Comparison of ENCODE assay signal across 8 mouse cellular contexts in genomic region chr5:64505835-64506600, GRCm38 (mm10).
A peak's percentile ranks its signal among the peaks of the same experiment; 100 is the strongest.
DNase-seq lines count a peak whose midpoint lies in the region; ATAC-seq lines count a peak whose summit lies in the region.

No protein-coding gene starts in this region.

- no peaks in the 10 kb centered on the region for H3K27me3 ChIP-seq in embryonic facial prominence, embryonic 14.5 days (replicated peaks; ENCODE audit: control insufficient read depth, insufficient read depth, low read length)
- H3K27me3 ChIP-seq in kidney, embryonic 14.5 days (ENCODE audit: control insufficient read depth, insufficient read depth, low read length), result no peaks in the 10 kb centered on the region

- peaks cover 21% of the 10 kb centered on the region for H3K4me1 ChIP-seq in embryonic facial prominence, embryonic 14.5 days (ENCODE audit: control insufficient read depth, insufficient read depth, low read length)
- H3K4me1 ChIP-seq in kidney, embryonic 14.5 days (ENCODE audit: control insufficient read depth, insufficient read depth, low read length), result peaks cover 27% of the 10 kb centered on the region

- peak; percentile 78 for DNase-seq in 416B (ENCODE audit: low read depth)
- peak; percentile 74 to 78 for DNase-seq in adrenal gland, postnatal 4 days (ENCODE audit: low spot score in 2 of 2)
- peak; percentile 79 for DNase-seq in embryonic facial prominence, embryonic 14.5 days (ENCODE audit: low spot score)
- peak; percentile 77 to 85 for DNase-seq in heart, adult 9 months (ENCODE audit: low spot score in 2 of 2)
- peak; percentile 91 for DNase-seq in liver
- DNase-seq in spleen, postnatal 36 days (ENCODE audit: low spot score in 2 of 2), result peak; percentile 83 to 88

- ATAC-seq in embryonic facial prominence, embryonic 14.5 days (ENCODE audit: low read depth), result peak; percentile 56
- ATAC-seq in kidney, embryonic 14.5 days (ENCODE audit: low FRiP score, low TSS enrichment), result peak; percentile 65
- ATAC-seq in monocyte, adult 5-6 weeks (replicated peaks; ENCODE audit: insufficient number of reproducible peaks, low FRiP score, low TSS enrichment, poor library complexity, severe bottlenecking), result peak; percentile 87

- H3K4me3 ChIP-seq in embryonic facial prominence, embryonic 14.5 days (ENCODE audit: low read depth, low read length), result peak overlapping the region; percentile 27
- H3K4me3 ChIP-seq in kidney, embryonic 14.5 days (ENCODE audit: low read length), result peak overlapping the region; percentile 29

- 1% methylated on average over 15 of the region's 15 CpGs for WGBS in embryonic facial prominence, embryonic 14.5 days
- WGBS in kidney, embryonic 14.5 days, result 2% methylated on average over 15 of the region's 15 CpGs

- H3K9ac ChIP-seq in embryonic facial prominence, embryonic 14.5 days (ENCODE audit: low read depth, low read length), result no peak overlapping the region
- H3K9ac ChIP-seq in kidney, embryonic 14.5 days (ENCODE audit: low read depth, low read length), result peak overlapping the region; percentile 8; the same call in 1 of the 2 replicates

- H3K9me3 ChIP-seq in embryonic facial prominence, embryonic 14.5 days (ENCODE audit: control insufficient read depth, low read length), result no peaks in the 10 kb centered on the region
- no peaks in the 10 kb centered on the region for H3K9me3 ChIP-seq in kidney, embryonic 14.5 days (ENCODE audit: control insufficient read depth, low read length)

- H3K4me2 ChIP-seq in embryonic facial prominence, embryonic 14.5 days (ENCODE audit: low read depth, low read length), result peak overlapping the region; percentile 52
- H3K4me2 ChIP-seq in kidney, embryonic 14.5 days (replicated peaks; ENCODE audit: low read depth, low read length), result peak overlapping the region; percentile 49

- peak overlapping the region; percentile 77 for H3K27ac ChIP-seq in embryonic facial prominence, embryonic 14.5 days (replicated peaks; ENCODE audit: low read depth, low read length)
- H3K27ac ChIP-seq in kidney, embryonic 14.5 days (ENCODE audit: low read depth, low read length), result peak overlapping the region; percentile 84

- no peaks in the 10 kb centered on the region for H3K36me3 ChIP-seq in embryonic facial prominence, embryonic 14.5 days (ENCODE audit: control insufficient read depth, insufficient read depth, low read length)
- H3K36me3 ChIP-seq in kidney, embryonic 14.5 days (ENCODE audit: control insufficient read depth, insufficient read depth, low read length), result no peaks in the 10 kb centered on the region

Comparison
In these comparisons a context has a peak if more than half of its experiments do, and no peak if none do; other contexts are left out.
1. Peak in every context shown above with its lines: DNase-seq, ATAC-seq, H3K4me3 ChIP-seq and H3K27ac ChIP-seq.